Mouse (Mus musculus): ENCODE measurements around the gene Slc25a10. TPM values are rescaled to one million over a fixed set of nuclear protein-coding genes. Genes with fewer than 3 reads are reported as not detected.
A peak's percentile ranks its signal among the peaks of the same experiment; 100 is the strongest.

The Slc25a10 gene
- polyA plus RNA-seq, 1 experiment from 2014 or later: 99.7 TPM

GRCm38 (mm10) chr11:120472052-120472451 is 19.6 kb upstream of the Slc25a10 start:
- Histone ChIP-seq H3K4me1 (ENCODE audit: insufficient read depth) (peaks cover 10% of the 10 kb centered on the region), H3K27me3 (ENCODE audit: insufficient read depth, low read length) (no peaks in the 10 kb centered on the region), H3K36me3 (replicated peaks; ENCODE audit: insufficient read depth, low read length) (peaks cover 61% of the 10 kb centered on the region), H3K27ac (ENCODE audit: low read depth) (peak overlapping the region; percentile 83), H3K4me2 (ENCODE audit: low read depth, low read length) (no peak overlapping the region), H3K9ac (replicated peaks) (0 out of 2 replicates have a peak overlapping the region, but pooled peaks have one; percentile 16), H3K4me3 (ENCODE audit: low read depth, low read length) (no peak overlapping the region), H3K9me3 (ENCODE audit: low read length) (no peaks in the 10 kb centered on the region)
- DNase-seq (peak; percentile 57), ATAC-seq (peak; percentile 56)
- 77% methylated on average over 6 of the region's 6 CpGs for WGBS (ENCODE audit: insufficient replicate concordance)
- no peak for TF ChIP-seq EP300 (IDR thresholded peaks at IDR 0.05; ENCODE audit: low read depth)
- no peak for TF ChIP-seq CTCF (IDR thresholded peaks at IDR 0.05; ENCODE audit: low read depth)

GRCm38 (mm10) chr11:120483448-120483934 is 8.1 kb upstream of the Slc25a10 start:
- Histone ChIP-seq H3K27ac (ENCODE audit: low read depth) (no peak overlapping the region), H3K36me3 (replicated peaks; ENCODE audit: insufficient read depth, low read length) (peaks cover 51% of the 10 kb centered on the region), H3K4me1 (ENCODE audit: insufficient read depth) (peaks cover 8% of the 10 kb centered on the region), H3K9ac (replicated peaks) (no peak overlapping the region; the same call in 1 of the 2 replicates), H3K4me2 (ENCODE audit: low read depth, low read length) (peak overlapping the region; percentile 94), H3K4me3 (ENCODE audit: low read depth, low read length) (peak overlapping the region; percentile 94; the same call in 1 of the 2 replicates), H3K27me3 (ENCODE audit: insufficient read depth, low read length) (no peaks in the 10 kb centered on the region), H3K9me3 (ENCODE audit: low read length) (no peaks in the 10 kb centered on the region)
- ATAC-seq (no peak), DNase-seq (no peak)
- TF ChIP-seq EP300 (IDR thresholded peaks at IDR 0.05; ENCODE audit: low read depth): no peak
- TF ChIP-seq CTCF (IDR thresholded peaks at IDR 0.05; ENCODE audit: low read depth): no peak
- WGBS (ENCODE audit: insufficient replicate concordance): 86% methylated on average over 7 of the region's 7 CpGs

- peak within 1 kb of the TSS; percentile 83 for H3K9ac ChIP-seq (replicated peaks)
- H3K27me3 ChIP-seq (ENCODE audit: insufficient read depth, low read length): no peaks in the 10 kb centered on the region
- H3K4me2 ChIP-seq (ENCODE audit: low read depth, low read length): peak within 1 kb of the TSS; percentile 94
- WGBS (ENCODE audit: insufficient replicate concordance): 2% methylated on average over 58 of the region's 60 CpGs
- peak within 1 kb of the TSS; percentile 89 for H3K27ac ChIP-seq (ENCODE audit: low read depth)
- DNase-seq: peak; percentile 92
- H3K4me3 ChIP-seq (ENCODE audit: low read depth, low read length): peak within 1 kb of the TSS; percentile 94
- peaks cover 8% of the 10 kb centered on the region for H3K4me1 ChIP-seq (ENCODE audit: insufficient read depth)
- TF ChIP-seq CTCF (IDR thresholded peaks at IDR 0.05; ENCODE audit: low read depth): 0 out of 2 replicates have a peak, but pooled peaks have one; percentile 3
- TF ChIP-seq EP300 (IDR thresholded peaks at IDR 0.05; ENCODE audit: low read depth): peak; percentile 70
- H3K36me3 ChIP-seq (replicated peaks; ENCODE audit: insufficient read depth, low read length): peaks cover 48% of the 10 kb centered on the region
- peak; percentile 88 for ATAC-seq
- H3K9me3 ChIP-seq (ENCODE audit: low read length): no peaks in the 10 kb centered on the region
Measured at GRCm38 (mm10) chr11:120484265-120484981, 7.2 kb upstream of the Slc25a10 start, which contains the start of gene Mrpl12. Mrpl12 (plus strand) TSS chr11:120484613.

GRCm38 (mm10) chr11:120485251-120485650 is 6.4 kb upstream of the Slc25a10 start:
- Histone ChIP-seq H3K9ac (replicated peaks) (peak overlapping the region; percentile 83), H3K36me3 (replicated peaks; ENCODE audit: insufficient read depth, low read length) (peaks cover 41% of the 10 kb centered on the region), H3K9me3 (ENCODE audit: low read length) (no peaks in the 10 kb centered on the region), H3K27ac (ENCODE audit: low read depth) (peak overlapping the region; percentile 89), H3K27me3 (ENCODE audit: insufficient read depth, low read length) (no peaks in the 10 kb centered on the region), H3K4me2 (ENCODE audit: low read depth, low read length) (peak overlapping the region; percentile 94), H3K4me3 (ENCODE audit: low read depth, low read length) (peak overlapping the region; percentile 94), H3K4me1 (ENCODE audit: insufficient read depth) (peaks cover 14% of the 10 kb centered on the region)
- TF ChIP-seq CTCF (IDR thresholded peaks at IDR 0.05; ENCODE audit: low read depth): no peak
- TF ChIP-seq EP300 (IDR thresholded peaks at IDR 0.05; ENCODE audit: low read depth): no peak
- ATAC-seq: no peak
- WGBS (ENCODE audit: insufficient replicate concordance): 5% methylated on average over 10 of the region's 10 CpGs
- no peak for DNase-seq

GRCm38 (mm10) chr11:120488516-120488915 is 3.1 kb upstream of the Slc25a10 start:
- Histone ChIP-seq H3K9me3 (ENCODE audit: low read length) (no peaks in the 10 kb centered on the region), H3K36me3 (replicated peaks; ENCODE audit: insufficient read depth, low read length) (peaks cover 15% of the 10 kb centered on the region), H3K4me3 (ENCODE audit: low read depth, low read length) (no peak overlapping the region), H3K27me3 (ENCODE audit: insufficient read depth, low read length) (no peaks in the 10 kb centered on the region), H3K9ac (replicated peaks) (no peak overlapping the region), H3K27ac (ENCODE audit: low read depth) (no peak overlapping the region), H3K4me2 (ENCODE audit: low read depth, low read length) (no peak overlapping the region), H3K4me1 (ENCODE audit: insufficient read depth) (peaks cover 38% of the 10 kb centered on the region)
- ATAC-seq (no peak), DNase-seq (no peak)
- 69% methylated on average over 4 of the region's 4 CpGs for WGBS (ENCODE audit: insufficient replicate concordance)
- TF ChIP-seq CTCF (IDR thresholded peaks at IDR 0.05; ENCODE audit: low read depth) (no peak), EP300 (IDR thresholded peaks at IDR 0.05; ENCODE audit: low read depth) (no peak)

GRCm38 (mm10) chr11:120489054-120489761 is 2.4 kb upstream of the Slc25a10 start:
- no peak overlapping the region for H3K4me3 ChIP-seq (ENCODE audit: low read depth, low read length)
- no peak overlapping the region for H3K4me2 ChIP-seq (ENCODE audit: low read depth, low read length)
- no peaks in the 10 kb centered on the region for H3K27me3 ChIP-seq (ENCODE audit: insufficient read depth, low read length)
- ATAC-seq: peak; percentile 76
- peak; percentile 78 for DNase-seq
- no peaks in the 10 kb centered on the region for H3K9me3 ChIP-seq (ENCODE audit: low read length)
- 48% methylated on average over 4 of the region's 4 CpGs for WGBS (ENCODE audit: insufficient replicate concordance)
- H3K9ac ChIP-seq (replicated peaks): no peak overlapping the region
- H3K4me1 ChIP-seq (ENCODE audit: insufficient read depth): peaks cover 41% of the 10 kb centered on the region
- peaks cover 13% of the 10 kb centered on the region for H3K36me3 ChIP-seq (replicated peaks; ENCODE audit: insufficient read depth, low read length)
- peak overlapping the region; percentile 88 for H3K27ac ChIP-seq (ENCODE audit: low read depth)
- TF ChIP-seq EP300 (IDR thresholded peaks at IDR 0.05; ENCODE audit: low read depth) (no peak), CTCF (IDR thresholded peaks at IDR 0.05; ENCODE audit: low read depth) (peak; percentile 98)
